Mouse (Mus musculus) CD4-positive helper T cell, adult 2 months (primary cell): ENCODE data around the gene Edn3.

ENCODE experiments used
- DNase-seq: peaks from one replicate; pipeline ENCODE4 v3.0.0-alpha.2; 2012; ENCODE audit warnings: low read depth, missing footprints, low spot score

Edn3 gene

GRCm38 (mm10) chr2:174760479-174761121 is at the start of gene Edn3:
Edn3 (plus strand) TSS chr2:174760619.
- DNase-seq, result no peak

- no peak for DNase-seq
Observed at GRCm38 (mm10) chr2:174712043-174712442, 48.4 kb upstream of the Edn3 start.

GRCm38 (mm10) chr2:174715938-174716337 is 44.5 kb upstream of the Edn3 start:
- DNase-seq, result no peak

GRCm38 (mm10) chr2:174717857-174718256 is 42.6 kb upstream of the Edn3 start:
- DNase-seq, result no peak

- DNase-seq, result no peak
Observed at GRCm38 (mm10) chr2:174727114-174727823, 33.1 kb upstream of the Edn3 start.

- DNase-seq, result no peak
Observed at GRCm38 (mm10) chr2:174731939-174732338, 28.5 kb upstream of the Edn3 start.

- DNase-seq, result no peak
Observed at GRCm38 (mm10) chr2:174735270-174735669, 25.1 kb upstream of the Edn3 start.

GRCm38 (mm10) chr2:174747182-174747581 is 13.2 kb upstream of the Edn3 start:
- DNase-seq, result no peak

GRCm38 (mm10) chr2:174748381-174748780 is 12.0 kb upstream of the Edn3 start:
- no peak for DNase-seq

GRCm38 (mm10) chr2:174753197-174753596 is 7.2 kb upstream of the Edn3 start:
- DNase-seq, result no peak

- no peak for DNase-seq
Observed at GRCm38 (mm10) chr2:174754231-174754630, 6.2 kb upstream of the Edn3 start.

GRCm38 (mm10) chr2:174759189-174759588 is 1.2 kb upstream of the Edn3 start:
- DNase-seq, result no peak

GRCm38 (mm10) chr2:174761452-174762101 is 1.2 kb downstream of the Edn3 start:
- DNase-seq, result no peak

GRCm38 (mm10) chr2:174762310-174762709 is 1.9 kb downstream of the Edn3 start:
- no peak for DNase-seq

GRCm38 (mm10) chr2:174768891-174769528 is 8.6 kb downstream of the Edn3 start:
- DNase-seq, result no peak

GRCm38 (mm10) chr2:174774177-174775111 is 14.0 kb downstream of the Edn3 start:
- DNase-seq, result no peak

GRCm38 (mm10) chr2:174782016-174782415 is 21.6 kb downstream of the Edn3 start:
- no peak for DNase-seq

GRCm38 (mm10) chr2:174782880-174783279 is 22.5 kb downstream of the Edn3 start:
- DNase-seq, result no peak

GRCm38 (mm10) chr2:174788830-174789229 is 28.4 kb downstream of the Edn3 start:
- DNase-seq, result no peak

GRCm38 (mm10) chr2:174792436-174793125 is 32.2 kb downstream of the Edn3 start:
- DNase-seq, result no peak

- no peak for DNase-seq
Observed at GRCm38 (mm10) chr2:174793181-174793580, 32.8 kb downstream of the Edn3 start.
